Mouse (Mus musculus) hindbrain, embryonic 12.5 days (tissue): ENCODE results near the gene Zfhx3. TPM values are rescaled to one million over a fixed set of nuclear protein-coding genes. Genes with fewer than 3 reads are reported as not detected.

Source experiments
- ATAC-seq: fragments of 200-750 bp; cut with Nextera tagmentation; 2 replicates; pipeline ENCODE4 v1.8.0; 2017; ENCODE audit warnings: moderate TSS enrichment; ENCODE audit not compliant: low FRiP score
- H3K27ac ChIP-seq: fragments of 300-500 bp; sonication (generic); 2 replicates; pipeline ENCODE4 v1.5.1; 2016; ENCODE audit warnings: mild to moderate bottlenecking
- H3K27me3 ChIP-seq: fragments of 300-500 bp; sonication (generic); 2 replicates; pipeline ENCODE4 v1.6.1; 2016; ENCODE audit warnings: mild to moderate bottlenecking
- H3K36me3 ChIP-seq: fragments of 300-500 bp; sonication (generic); 2 replicates; pipeline ENCODE4 v1.6.1; 2016; ENCODE audit warnings: mild to moderate bottlenecking
- H3K4me1 ChIP-seq: fragments of 300-500 bp; sonication (generic); 2 replicates; pipeline ENCODE4 v1.6.1; 2016
- H3K4me2 ChIP-seq: fragments of 300-500 bp; sonication (generic); replicated peaks from 2 replicates; pipeline ENCODE4 v1.6.1; 2016; ENCODE audit warnings: mild to moderate bottlenecking
- H3K4me3 ChIP-seq: fragments of 300-500 bp; sonication (generic); 2 replicates; pipeline ENCODE4 v1.5.1; 2016; ENCODE audit warnings: mild to moderate bottlenecking
- H3K9ac ChIP-seq: fragments of 300-500 bp; sonication (generic); 2 replicates; pipeline ENCODE4 v1.6.1; 2016; ENCODE audit warnings: mild to moderate bottlenecking, moderate library complexity
- H3K9me3 ChIP-seq: fragments of 300-500 bp; sonication (generic); replicated peaks from 2 replicates; pipeline ENCODE4 v1.6.1; 2016; ENCODE audit warnings: mild to moderate bottlenecking
- WGBS: fragments of 180-500 bp; shearing (Covaris S2); methylation state at CpG from one replicate; pipeline ENCODE4 v1.1.7; 2016; 5-methylcytosine and 5-hydroxymethylcytosine counted together
- polyA plus RNA-seq: library from polyadenylated mRNA; unstranded; fragments of >200 nt; fragmentation: Nextera tagmentation; extraction: Ambion mirVana; gene quantifications from 2 replicates; pipeline ENCODE4 v1.2.1, GENCODE M21; 2016

Zfhx3 gene
- polyA plus RNA-seq, 1 experiment from 2014 or later, result 56.8 TPM

DNA sequence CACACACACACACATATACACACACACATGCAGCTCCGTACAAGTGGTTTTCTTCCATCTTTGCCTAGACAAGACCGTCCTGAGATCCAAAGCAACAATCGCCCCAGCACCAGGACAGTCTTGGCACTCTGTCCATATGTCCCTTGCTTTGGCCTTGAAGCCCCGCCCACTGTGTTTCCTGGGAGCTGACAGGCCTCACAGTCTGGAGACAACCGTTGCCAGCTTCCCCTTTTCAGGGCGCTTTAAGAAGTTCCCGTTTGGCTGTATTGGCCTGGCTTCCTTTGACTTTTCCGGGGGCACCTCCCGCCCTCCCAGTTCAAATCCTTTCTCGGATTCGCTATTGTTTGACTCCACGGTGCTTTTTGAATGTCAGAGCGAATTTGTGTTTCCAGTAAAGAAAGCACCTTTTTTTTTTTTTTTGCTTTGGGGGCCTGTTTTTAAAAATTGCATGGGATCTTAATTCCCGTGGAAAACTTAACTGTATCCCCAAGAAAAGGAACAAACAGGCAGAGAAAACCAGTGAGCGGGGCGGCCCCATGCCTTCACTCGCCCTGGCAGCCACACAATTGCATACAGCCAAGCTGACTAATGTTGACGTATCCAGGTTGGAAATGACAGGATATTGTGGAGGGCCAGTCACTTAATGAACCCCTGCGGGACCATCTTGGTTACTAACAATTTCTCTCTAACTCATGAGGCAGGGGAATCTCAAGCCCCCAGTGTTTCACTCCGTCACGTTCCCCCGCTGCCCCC, 444.9 kb downstream of the Zfhx3 start:
- Histone ChIP-seq H3K9ac (no peak overlapping the region), H3K27me3 (peaks cover 10% of the 10 kb centered on the region), H3K4me2 (peak overlapping the region; percentile 30), H3K27ac (peak overlapping the region; percentile 42), H3K4me3 (no peak overlapping the region), H3K4me1 (peaks cover 22% of the 10 kb centered on the region), H3K9me3 (no peaks in the 10 kb centered on the region), H3K36me3 (no peaks in the 10 kb centered on the region)
- 23% methylated on average over 22 of the region's 22 CpGs for whole genome bisulfite sequencing
- ATAC-seq, result peak; percentile 79

DNA sequence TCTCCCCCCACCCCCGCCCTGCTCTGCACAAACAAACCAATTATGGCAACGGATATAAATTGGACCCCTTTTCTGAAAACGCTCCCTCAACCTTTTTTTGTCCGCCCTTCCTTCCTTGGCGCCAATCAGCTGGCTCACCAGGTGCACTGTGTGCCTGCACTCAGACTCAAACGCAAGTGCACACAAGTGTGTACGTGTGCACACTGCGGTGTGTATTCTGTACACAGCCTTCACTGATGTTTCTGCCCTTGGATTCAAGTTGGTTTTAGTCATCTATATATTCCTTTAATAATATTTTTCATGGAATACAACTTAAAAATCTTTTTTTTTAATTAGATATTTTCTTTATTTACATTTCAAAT, 445.4 kb downstream of the Zfhx3 start:
- Histone ChIP-seq H3K27me3 (peaks cover 10% of the 10 kb centered on the region), H3K4me1 (peaks cover 22% of the 10 kb centered on the region), H3K9ac (no peak overlapping the region), H3K27ac (peak overlapping the region; percentile 42; the same call in 1 of the 2 replicates), H3K9me3 (no peaks in the 10 kb centered on the region), H3K4me3 (no peak overlapping the region), H3K36me3 (no peaks in the 10 kb centered on the region), H3K4me2 (peak overlapping the region; percentile 30)
- WGBS, result 65% methylated on average over 8 of the region's 8 CpGs
- peak; percentile 51; the same call in 1 of the 2 replicates for ATAC-seq

DNA sequence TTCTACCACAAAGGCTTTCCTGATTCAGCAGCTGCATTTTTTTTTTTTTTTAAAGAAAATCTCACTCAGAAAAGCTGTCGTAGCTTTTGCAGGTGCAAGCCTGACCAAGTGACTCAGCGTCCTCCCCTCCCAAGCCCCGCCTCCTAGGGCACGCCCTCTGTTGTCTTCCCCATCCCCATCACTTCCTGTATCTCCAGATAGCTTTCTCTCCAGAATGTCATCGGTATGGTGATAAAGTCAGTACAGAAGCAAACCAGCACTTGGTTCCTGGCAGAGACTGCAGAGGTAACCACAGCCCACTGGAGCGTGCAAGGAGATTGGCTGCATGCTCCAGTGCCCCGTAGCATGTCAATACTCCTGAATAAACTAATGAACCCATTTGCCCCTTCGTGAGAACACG, 450.5 kb downstream of the Zfhx3 start:
- Histone ChIP-seq H3K27me3 (no peaks in the 10 kb centered on the region; the same call in 1 of the 2 replicates), H3K4me1 (peaks cover 14% of the 10 kb centered on the region), H3K9me3 (no peaks in the 10 kb centered on the region), H3K4me2 (no peak overlapping the region), H3K27ac (no peak overlapping the region), H3K4me3 (no peak overlapping the region), H3K9ac (no peak overlapping the region), H3K36me3 (no peaks in the 10 kb centered on the region)
- 75% methylated on average over 9 of the region's 9 CpGs for WGBS
- no peak for ATAC-seq

DNA sequence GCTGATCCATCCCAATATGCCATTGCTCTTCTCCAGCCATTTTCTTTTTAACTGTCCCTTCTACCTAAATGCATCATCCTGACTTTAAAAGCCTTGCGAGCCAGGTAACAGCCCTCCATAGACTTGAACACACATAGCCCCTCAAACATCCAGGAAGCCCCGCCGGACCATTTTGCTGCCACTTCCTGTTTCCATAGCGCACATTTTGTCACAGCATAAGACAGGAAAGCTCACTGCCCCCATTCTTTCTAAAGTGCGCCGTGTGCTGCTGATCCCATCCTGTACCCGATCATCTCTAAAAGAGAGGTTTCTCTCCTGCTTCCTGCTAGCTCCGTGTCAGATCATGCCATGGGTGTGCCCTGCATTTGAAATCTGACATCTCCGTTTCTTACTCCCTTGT, 459.7 kb downstream of the Zfhx3 start:
- no peak overlapping the region for H3K4me2 ChIP-seq
- H3K4me3 ChIP-seq, result no peak overlapping the region
- H3K4me1 ChIP-seq, result peaks cover 11% of the 10 kb centered on the region
- peaks cover 4% of the 10 kb centered on the region for H3K27me3 ChIP-seq
- no peak overlapping the region for H3K9ac ChIP-seq
- ATAC-seq, result no peak
- H3K27ac ChIP-seq, result no peak overlapping the region
- 88% methylated on average over 9 of the region's 9 CpGs for WGBS
- no peaks in the 10 kb centered on the region for H3K9me3 ChIP-seq
- no peaks in the 10 kb centered on the region for H3K36me3 ChIP-seq

DNA sequence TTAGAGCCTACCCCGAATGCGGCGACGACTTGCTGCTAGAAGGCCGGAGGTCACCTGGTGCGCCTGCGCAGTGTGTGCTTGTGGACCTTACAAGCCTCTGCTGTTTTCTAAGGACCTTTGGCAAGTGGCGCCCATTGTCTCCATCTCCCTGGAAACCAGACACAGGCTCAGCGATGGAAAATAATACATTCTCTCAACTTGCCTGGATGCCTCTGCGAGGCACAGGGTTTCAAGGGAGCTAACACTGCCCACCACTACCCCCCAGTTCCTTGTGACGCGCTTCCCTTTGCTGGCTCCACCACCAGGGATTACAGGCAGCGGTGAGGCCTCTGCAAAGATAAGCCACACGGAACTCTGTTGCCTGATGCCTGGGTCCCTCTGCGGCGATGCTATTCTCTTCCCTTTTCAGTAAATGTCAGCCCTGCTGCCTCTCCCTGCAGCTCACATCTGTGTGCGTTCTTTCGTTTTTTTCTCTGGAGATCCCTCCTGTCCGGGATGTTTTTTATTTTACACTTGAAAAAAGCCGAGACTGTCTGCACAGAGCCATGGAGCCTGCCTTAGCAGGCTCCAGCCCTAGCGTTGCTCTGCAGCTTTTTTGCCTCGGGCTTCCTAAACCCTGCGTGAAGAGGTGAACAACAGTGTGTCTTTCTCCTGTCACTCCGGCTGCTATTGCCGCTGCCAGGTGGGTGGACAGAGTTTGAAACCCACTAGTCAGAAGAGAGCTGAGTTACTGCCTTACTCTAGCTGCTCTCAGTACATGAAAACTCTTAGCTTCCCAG, 464.5 kb downstream of the Zfhx3 start:
- H3K9ac ChIP-seq, result peak overlapping the region; percentile 36; the same call in 1 of the 2 replicates
- no peaks in the 10 kb centered on the region for H3K36me3 ChIP-seq
- H3K9me3 ChIP-seq, result no peaks in the 10 kb centered on the region
- 24% methylated on average over 25 of the region's 25 CpGs for WGBS
- H3K4me3 ChIP-seq, result peak overlapping the region; percentile 6; the same call in 1 of the 2 replicates
- peaks cover 16% of the 10 kb centered on the region for H3K4me1 ChIP-seq
- peaks cover 4% of the 10 kb centered on the region for H3K27me3 ChIP-seq
- H3K27ac ChIP-seq, result peak overlapping the region; percentile 84
- H3K4me2 ChIP-seq, result peak overlapping the region; percentile 44
- peak; percentile 73 for ATAC-seq

DNA sequence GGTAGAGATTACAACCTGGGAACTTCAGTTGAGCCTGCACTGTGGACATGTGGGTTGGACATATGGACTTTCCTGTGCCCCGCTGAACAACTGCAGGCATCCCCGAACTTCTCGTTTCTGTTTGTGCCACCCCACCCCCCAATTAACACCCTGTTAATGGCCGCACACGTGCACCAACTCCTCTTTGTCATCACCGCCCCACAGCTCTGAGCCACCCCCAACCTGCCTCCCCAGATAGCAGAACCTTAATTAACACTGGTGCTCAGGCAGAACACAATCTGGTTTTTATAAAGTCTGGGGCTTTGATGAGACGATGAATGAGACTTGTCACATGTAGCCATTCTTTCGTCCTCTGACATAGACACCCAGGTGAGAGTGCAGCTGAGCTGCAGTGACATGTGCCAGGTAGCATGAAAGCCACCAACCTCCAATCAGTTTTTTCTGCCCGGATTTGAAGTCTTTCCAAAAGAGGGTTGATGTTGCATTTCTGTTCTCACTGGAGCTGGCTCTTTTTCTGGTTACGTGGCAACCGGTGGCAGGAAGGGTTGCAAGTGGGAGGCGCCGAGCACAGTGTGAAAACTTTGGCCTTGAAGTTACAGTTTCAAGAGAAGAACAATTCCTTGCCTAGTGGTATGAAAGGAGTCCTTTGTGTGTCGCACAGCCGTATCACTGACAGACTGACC, 476.9 kb downstream of the Zfhx3 start:
- 31% methylated on average over 15 of the region's 15 CpGs for WGBS
- H3K4me3 ChIP-seq, result no peak overlapping the region
- ATAC-seq, result 0 out of 2 replicates have a peak, but pooled peaks have one; percentile 48
- no peaks in the 10 kb centered on the region for H3K36me3 ChIP-seq
- no peak overlapping the region for H3K4me2 ChIP-seq
- peaks cover 14% of the 10 kb centered on the region for H3K4me1 ChIP-seq
- H3K9me3 ChIP-seq, result no peaks in the 10 kb centered on the region
- peak overlapping the region; percentile 30; the same call in 1 of the 2 replicates for H3K27ac ChIP-seq
- H3K9ac ChIP-seq, result no peak overlapping the region
- 0 out of 2 replicates have a peak, but pooled peaks cover 3% of the 10 kb centered on the region for H3K27me3 ChIP-seq

DNA sequence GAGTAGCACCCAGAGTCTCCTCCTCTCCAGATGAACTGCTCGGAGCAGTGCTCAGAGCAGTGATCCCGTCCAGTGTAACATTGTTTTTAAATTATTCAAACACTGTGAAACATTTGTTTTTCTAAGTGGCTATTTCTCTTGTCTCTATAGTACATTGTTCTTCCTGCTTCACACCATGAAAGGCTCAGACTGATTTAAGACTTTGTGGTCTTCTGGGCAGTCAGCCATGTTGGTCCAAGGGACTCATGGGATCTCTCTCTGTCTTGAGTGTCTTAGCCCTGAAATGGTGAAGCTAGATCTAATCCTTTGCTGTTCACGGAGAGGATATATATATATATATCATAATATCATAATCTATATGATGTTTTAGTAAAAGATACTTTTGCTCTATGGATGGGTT, 480.1 kb downstream of the Zfhx3 start:
- 84% methylated on average over 3 of the region's 3 CpGs for WGBS
- no peak overlapping the region for H3K4me3 ChIP-seq

DNA sequence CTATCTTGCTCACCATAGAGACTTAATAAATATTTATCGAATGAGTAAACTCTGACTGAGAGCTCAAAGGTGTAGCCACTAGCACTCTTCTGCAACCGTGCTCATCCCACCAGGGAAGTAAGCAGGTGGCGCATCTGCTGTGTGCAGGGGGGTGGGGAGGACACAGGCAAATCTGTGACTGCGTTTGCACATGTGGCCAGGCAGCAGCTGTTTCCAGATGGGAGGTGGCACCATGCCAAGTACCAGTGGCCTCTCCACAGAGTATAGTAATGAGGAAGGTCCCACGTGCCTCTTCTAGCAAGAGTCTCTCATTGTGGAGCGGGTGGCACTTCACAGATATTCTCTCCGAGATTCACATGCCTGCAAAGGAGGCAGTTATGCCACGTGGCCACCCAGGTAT, 481.9 kb downstream of the Zfhx3 start:
- WGBS, result 71% methylated on average over 8 of the region's 8 CpGs
- no peaks in the 10 kb centered on the region for H3K36me3 ChIP-seq
- peaks cover 8% of the 10 kb centered on the region for H3K4me1 ChIP-seq
- H3K4me3 ChIP-seq, result no peak overlapping the region
- no peaks in the 10 kb centered on the region for H3K27me3 ChIP-seq
- H3K9me3 ChIP-seq, result no peaks in the 10 kb centered on the region
- ATAC-seq, result peak; percentile 46; the same call in 1 of the 2 replicates
- no peak overlapping the region for H3K9ac ChIP-seq
- no peak overlapping the region for H3K27ac ChIP-seq
- no peak overlapping the region for H3K4me2 ChIP-seq

More for the DNA sequence above, 480.1 kb downstream of the Zfhx3 start:
- Histone ChIP-seq H3K27me3 (no peaks in the 10 kb centered on the region), H3K9me3 (no peaks in the 10 kb centered on the region), H3K9ac (no peak overlapping the region), H3K4me2 (no peak overlapping the region), H3K4me1 (peaks cover 14% of the 10 kb centered on the region), H3K36me3 (no peaks in the 10 kb centered on the region), H3K27ac (no peak overlapping the region)
- ATAC-seq, result no peak

DNA sequence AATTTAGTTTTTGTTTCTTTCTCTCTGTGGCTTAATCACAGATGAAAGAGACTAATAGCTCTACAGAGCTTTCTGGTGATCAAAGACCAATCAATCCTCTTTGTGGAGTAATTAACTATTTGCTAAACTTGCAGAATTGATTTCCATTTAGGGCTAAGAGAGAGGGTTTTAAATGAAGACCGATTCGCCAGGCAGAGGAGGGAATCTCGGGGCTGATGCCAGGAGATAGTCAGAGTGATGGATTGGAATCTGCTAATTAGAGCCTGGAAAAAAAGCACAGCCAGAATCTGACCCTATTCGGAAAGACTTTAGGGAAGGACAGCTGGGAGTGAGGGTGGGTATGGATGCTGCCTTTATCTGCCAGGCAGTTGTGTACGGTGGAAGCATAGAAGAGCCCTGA, 490.9 kb downstream of the Zfhx3 start:
- Histone ChIP-seq H3K4me1 (peaks cover 14% of the 10 kb centered on the region), H3K36me3 (no peaks in the 10 kb centered on the region), H3K4me3 (no peak overlapping the region), H3K4me2 (no peak overlapping the region), H3K9ac (no peak overlapping the region), H3K27me3 (0 out of 2 replicates have a peak, but pooled peaks cover 3% of the 10 kb centered on the region), H3K9me3 (no peaks in the 10 kb centered on the region), H3K27ac (no peak overlapping the region)
- no peak for ATAC-seq
- 39% methylated on average over 5 of the region's 5 CpGs for WGBS

DNA sequence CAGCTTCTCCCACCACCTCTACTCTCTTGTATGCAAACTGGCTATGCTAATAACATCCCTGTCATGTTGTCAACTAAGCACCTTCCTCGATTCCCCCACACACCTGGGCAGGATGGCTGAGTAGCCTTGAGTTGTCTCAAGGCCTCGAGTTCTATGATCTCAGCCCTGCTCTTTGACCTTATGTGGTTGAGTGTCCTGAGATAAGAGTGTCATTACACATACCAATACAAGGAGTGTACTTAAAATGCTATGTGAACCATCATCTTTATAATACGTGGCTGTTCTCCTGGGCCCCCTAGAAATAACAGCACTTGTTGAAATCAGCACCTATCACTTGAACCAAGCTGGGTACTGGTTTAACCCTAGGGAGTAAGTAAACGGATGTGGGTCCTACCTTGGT, 492.1 kb downstream of the Zfhx3 start:
- no peaks in the 10 kb centered on the region for H3K36me3 ChIP-seq
- H3K4me3 ChIP-seq, result no peak overlapping the region
- H3K9me3 ChIP-seq, result no peaks in the 10 kb centered on the region
- H3K4me2 ChIP-seq, result no peak overlapping the region
- H3K4me1 ChIP-seq, result peaks cover 14% of the 10 kb centered on the region
- 86% methylated on average over 4 of the region's 4 CpGs for WGBS
- no peak overlapping the region for H3K27ac ChIP-seq
- H3K27me3 ChIP-seq, result 0 out of 2 replicates have a peak, but pooled peaks cover 3% of the 10 kb centered on the region
- H3K9ac ChIP-seq, result no peak overlapping the region
- ATAC-seq, result no peak

DNA sequence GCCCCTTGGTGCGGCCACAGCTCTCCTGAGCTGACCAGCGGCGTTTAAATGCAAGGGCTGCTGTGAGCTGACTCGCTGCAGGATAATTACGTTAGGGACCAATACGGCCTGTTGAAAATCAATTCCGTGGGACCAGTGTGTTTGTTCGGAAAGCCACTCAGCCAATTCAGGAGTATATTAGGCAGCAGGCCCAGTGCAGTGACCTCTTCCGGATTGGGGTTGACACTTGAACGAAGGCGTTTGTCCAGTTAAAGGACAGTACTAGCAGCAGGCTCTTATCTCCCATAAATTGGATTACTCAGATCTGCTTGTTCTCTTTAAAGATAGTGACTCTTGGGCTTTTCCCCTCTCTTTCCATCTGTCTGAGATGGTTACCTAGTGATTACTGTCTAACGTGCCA, 493.9 kb downstream of the Zfhx3 start:
- H3K36me3 ChIP-seq, result no peaks in the 10 kb centered on the region
- H3K27ac ChIP-seq, result peak overlapping the region; percentile 74; the same call in 1 of the 2 replicates
- 0 out of 2 replicates have a peak, but pooled peaks cover 3% of the 10 kb centered on the region for H3K27me3 ChIP-seq
- no peak overlapping the region for H3K9ac ChIP-seq
- H3K4me3 ChIP-seq, result no peak overlapping the region
- 55% methylated on average over 12 of the region's 12 CpGs for WGBS
- no peak for ATAC-seq
- H3K4me2 ChIP-seq, result no peak overlapping the region
- H3K4me1 ChIP-seq, result peaks cover 14% of the 10 kb centered on the region
- H3K9me3 ChIP-seq, result no peaks in the 10 kb centered on the region

DNA sequence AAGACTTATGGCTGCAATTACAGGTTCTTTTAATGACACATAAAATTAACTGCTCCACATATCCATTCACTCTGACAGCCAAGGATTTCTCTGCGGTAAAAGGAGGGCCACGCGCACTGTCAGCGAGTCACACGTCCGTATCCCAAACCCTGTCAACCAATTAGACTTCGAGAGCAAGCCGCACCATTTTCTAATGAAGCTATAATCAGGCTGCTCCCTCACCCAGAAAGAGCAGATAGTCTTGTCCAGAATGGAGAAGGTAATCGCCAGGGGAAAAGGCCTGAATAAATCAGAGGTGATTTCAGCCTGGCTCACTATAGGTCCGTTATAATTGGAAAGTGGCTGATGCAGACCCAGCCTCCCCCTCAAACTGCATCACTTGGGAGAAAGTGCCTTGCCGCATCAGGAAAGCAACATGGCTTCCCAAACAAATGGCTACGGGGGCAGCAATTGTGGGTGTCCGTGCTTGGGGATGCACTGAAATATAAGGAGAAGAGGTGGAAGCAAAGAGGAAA, 494.9 kb downstream of the Zfhx3 start:
- H3K9ac ChIP-seq, result no peak overlapping the region
- H3K36me3 ChIP-seq, result no peaks in the 10 kb centered on the region
- H3K9me3 ChIP-seq, result no peaks in the 10 kb centered on the region
- peaks cover 14% of the 10 kb centered on the region for H3K4me1 ChIP-seq
- H3K4me2 ChIP-seq, result no peak overlapping the region
- ATAC-seq, result peak; percentile 60
- H3K27ac ChIP-seq, result peak overlapping the region; percentile 74
- 68% methylated on average over 13 of the region's 13 CpGs for WGBS
- H3K4me3 ChIP-seq, result no peak overlapping the region
- 0 out of 2 replicates have a peak, but pooled peaks cover 3% of the 10 kb centered on the region for H3K27me3 ChIP-seq
